Mouse (Mus musculus): ENCODE measurements around the gene Urad.

Gene Urad

GRCm38 (mm10) chr5:147325931-147326330 lies 3.7 kb upstream of the Urad start:
- no peak for DNase-seq (ENCODE audit: low spot score in 2 of 2)

- peak; percentile 58 to 64 for DNase-seq (ENCODE audit: low spot score in 2 of 2)
Observed at GRCm38 (mm10) chr5:147323237-147323917, 1.1 kb upstream of the Urad start.

- DNase-seq (ENCODE audit: low spot score in 2 of 2) = no peak
Observed at GRCm38 (mm10) chr5:147319653-147320052, 2.6 kb downstream of the Urad start.

- no peak for DNase-seq (ENCODE audit: low spot score in 2 of 2)
Observed at GRCm38 (mm10) chr5:147317991-147318390, 4.2 kb downstream of the Urad start.

- no peak for DNase-seq (ENCODE audit: low spot score in 2 of 2)
Observed at GRCm38 (mm10) chr5:147317321-147317720, 4.9 kb downstream of the Urad start.

GRCm38 (mm10) chr5:147315432-147316075 lies 6.7 kb downstream of the Urad start:
- no peak for DNase-seq (ENCODE audit: low spot score in 2 of 2)

- DNase-seq (ENCODE audit: low spot score in 2 of 2) = no peak
Observed at GRCm38 (mm10) chr5:147314646-147315431, 7.4 kb downstream of the Urad start.

GRCm38 (mm10) chr5:147312830-147313685 lies 9.2 kb downstream of the Urad start:
- DNase-seq (ENCODE audit: low spot score in 2 of 2) = no peak

- no peak for DNase-seq (ENCODE audit: low spot score in 2 of 2)
Observed at GRCm38 (mm10) chr5:147309786-147310185, 12.5 kb downstream of the Urad start.

- DNase-seq (ENCODE audit: low spot score in 2 of 2) = no peak
Observed at GRCm38 (mm10) chr5:147308451-147308850, 13.8 kb downstream of the Urad start.

GRCm38 (mm10) chr5:147307398-147307785 lies 14.8 kb downstream of the Urad start:
- DNase-seq (ENCODE audit: low spot score in 2 of 2) = no peak

GRCm38 (mm10) chr5:147306638-147307397 lies 15.4 kb downstream of the Urad start, which contains the start of gene Cdx2:
TSS of gene Cdx2 (minus strand) at chr5:147307270.
- no peak for DNase-seq (ENCODE audit: low spot score in 2 of 2)

- no peak for DNase-seq (ENCODE audit: low spot score in 2 of 2)
Observed at GRCm38 (mm10) chr5:147305856-147306637, 16.2 kb downstream of the Urad start.

- no peak for DNase-seq (ENCODE audit: low spot score in 2 of 2)
Observed at GRCm38 (mm10) chr5:147305166-147305565, 17.1 kb downstream of the Urad start.

- DNase-seq (ENCODE audit: low spot score in 2 of 2) = no peak
Observed at GRCm38 (mm10) chr5:147304276-147305155, 17.7 kb downstream of the Urad start.

GRCm38 (mm10) chr5:147302746-147303400 lies 19.4 kb downstream of the Urad start:
- DNase-seq (ENCODE audit: low spot score in 2 of 2) = no peak

- DNase-seq (ENCODE audit: low spot score in 2 of 2) = no peak
Observed at GRCm38 (mm10) chr5:147302141-147302540, 20.1 kb downstream of the Urad start.

GRCm38 (mm10) chr5:147301781-147302070 lies 20.5 kb downstream of the Urad start:
- DNase-seq (ENCODE audit: low spot score in 2 of 2) = no peak
